Mouse (Mus musculus) splenic B cell, adult 2 months (primary cell): Measurements from ENCODE around the gene Med12l.

Experiments used
- DNase-seq: peaks from one replicate; pipeline ENCODE4 v3.0.0-alpha.2; 2011; ENCODE audit warnings: low read depth, low spot score
- H3K27me3 ChIP-seq: 2 replicates; pipeline ENCODE4 v1.6.1; 2012; ENCODE audit warnings: mild to moderate bottlenecking, low read length, moderate library complexity, mixed read lengths; ENCODE audit not compliant: control insufficient read depth, poor library complexity, insufficient read depth, severe bottlenecking
- H3K36me3 ChIP-seq: 2 replicates; pipeline ENCODE4 v1.6.1; 2012; ENCODE audit warnings: mild to moderate bottlenecking, low read length, moderate library complexity, mixed read lengths; ENCODE audit not compliant: control insufficient read depth, poor library complexity, insufficient read depth, severe bottlenecking

Gene Med12l

GRCm38 (mm10) chr3:59343026-59343425 lies 337.4 kb downstream of the Med12l start:
- H3K36me3 ChIP-seq = no peaks in the 10 kb centered on the region
- no peak for DNase-seq
- H3K27me3 ChIP-seq = no peaks in the 10 kb centered on the region

GRCm38 (mm10) chr3:59344065-59344905 lies 338.7 kb downstream of the Med12l start, which contains the start of gene Igsf10:
Gene Igsf10 (minus strand): TSS chr3:59344394.
- Histone ChIP-seq H3K27me3 (no peaks in the 10 kb centered on the region), H3K36me3 (no peaks in the 10 kb centered on the region)
- no peak for DNase-seq

- Histone ChIP-seq H3K27me3 (no peaks in the 10 kb centered on the region), H3K36me3 (no peaks in the 10 kb centered on the region)
- no peak for DNase-seq
These were observed 346.1 kb downstream of the Med12l start for GRCm38 (mm10) chr3:59351768-59352167.

- no peak for DNase-seq
- Histone ChIP-seq H3K36me3 (no peaks in the 10 kb centered on the region), H3K27me3 (no peaks in the 10 kb centered on the region)
These were observed 348.5 kb downstream of the Med12l start for GRCm38 (mm10) chr3:59354156-59354555.

GRCm38 (mm10) chr3:59360102-59360501 lies 354.5 kb downstream of the Med12l start:
- DNase-seq = no peak

GRCm38 (mm10) chr3:59361895-59362294 lies 356.3 kb downstream of the Med12l start:
- Histone ChIP-seq H3K36me3 (no peaks in the 10 kb centered on the region), H3K27me3 (no peaks in the 10 kb centered on the region)
- no peak for DNase-seq

More at GRCm38 (mm10) chr3:59360102-59360501, 354.5 kb downstream of the Med12l start:
- no peaks in the 10 kb centered on the region for H3K36me3 ChIP-seq
- H3K27me3 ChIP-seq = no peaks in the 10 kb centered on the region
